Mouse (Mus musculus) kidney, embryonic 14.5 days (tissue): ENCODE results near the gene Bex2. TPM values are rescaled to one million over a fixed set of nuclear protein-coding genes. Genes with fewer than 3 reads are reported as not detected.
"Not testable (repeated sequence)": the region's sequence is repeated elsewhere in the genome, so short reads cannot be mapped to it uniquely, and the experiment has no call there.

Source experiments
- ATAC-seq: fragments of 200-750 bp; cut with Nextera tagmentation; 2 replicates; pipeline ENCODE4 v1.8.0; 2017; ENCODE audit warnings: moderate number of reproducible peaks, mild to moderate bottlenecking, moderate TSS enrichment, moderate library complexity; ENCODE audit not compliant: low FRiP score, low TSS enrichment
- H3K27ac ChIP-seq: fragments of 300-500 bp; sonication (generic); 2 replicates; pipeline ENCODE4 v1.5.1; 2014; ENCODE audit warnings: low read depth, mild to moderate bottlenecking, low read length, moderate library complexity, mixed read lengths
- H3K27me3 ChIP-seq: fragments of 300-500 bp; sonication (generic); 2 replicates; pipeline ENCODE4 v1.6.1; 2014; ENCODE audit warnings: mild to moderate bottlenecking, low read length; ENCODE audit not compliant: control insufficient read depth, insufficient read depth
- H3K36me3 ChIP-seq: fragments of 300-500 bp; sonication (generic); 2 replicates; pipeline ENCODE4 v1.6.1; 2014; ENCODE audit warnings: low read length, mixed read lengths; ENCODE audit not compliant: control insufficient read depth, insufficient read depth
- H3K4me1 ChIP-seq: fragments of 300-500 bp; sonication (generic); 2 replicates; pipeline ENCODE4 v1.6.1; 2014; ENCODE audit warnings: low read length, mixed read lengths; ENCODE audit not compliant: control insufficient read depth, insufficient read depth
- H3K4me2 ChIP-seq: fragments of 300-500 bp; sonication (generic); replicated peaks from 2 replicates; pipeline ENCODE4 v1.6.1; 2014; ENCODE audit warnings: low read depth, mild to moderate bottlenecking, low read length
- H3K4me3 ChIP-seq: fragments of 300-500 bp; sonication (generic); 2 replicates; pipeline ENCODE4 v1.5.1; 2014; ENCODE audit warnings: mild to moderate bottlenecking, low read length
- H3K9ac ChIP-seq: fragments of 300-500 bp; sonication (generic); 2 replicates; pipeline ENCODE4 v1.6.1; 2014; ENCODE audit warnings: low read depth, mild to moderate bottlenecking, low read length, moderate library complexity
- H3K9me3 ChIP-seq: fragments of 300-500 bp; sonication (generic); 2 replicates; pipeline ENCODE4 v1.6.1; 2016; ENCODE audit warnings: low read length; ENCODE audit not compliant: control insufficient read depth
- WGBS: fragments of 180-500 bp; shearing (Covaris S2); extraction: QIAGEN DNeasy Blood & Tissue Kit; methylation state at CpG from one replicate; pipeline ENCODE4 v1.1.7; 2014; 5-methylcytosine and 5-hydroxymethylcytosine counted together
- polyA plus RNA-seq: library from polyadenylated mRNA; unstranded; fragments of >200 nt; fragmentation: Nextera tagmentation; extraction: Ambion mirVana; gene quantifications from 2 replicates; pipeline ENCODE4 v1.2.1, GENCODE M21; 2014

Bex2 gene
- polyA plus RNA-seq, result 78.7 and 89.3 TPM in 2 replicates

- not testable (repeated sequence) for H3K36me3 ChIP-seq, H3K9ac ChIP-seq, H3K27me3 ChIP-seq, H3K9me3 ChIP-seq, H3K27ac ChIP-seq, H3K4me1 ChIP-seq
- ATAC-seq, result peak; percentile 98
- peak within 1 kb of the TSS; percentile 32 for H3K4me3 ChIP-seq
- no CpG with 5 or more reads among the region's 32 CpGs for WGBS
- H3K4me2 ChIP-seq, result peak within 1 kb of the TSS; percentile 35
These were observed at the start of gene Bex2 for GRCm38 (mm10) chrX:136068020-136068419. TSS of gene Bex2 (minus strand) at chrX:136068236.

GRCm38 (mm10) chrX:136115419-136115961, 47.5 kb upstream of the Bex2 start:
- 0 out of 2 replicates have a peak, but pooled peaks cover 4% of the 10 kb centered on the region for H3K27me3 ChIP-seq
- H3K4me2 ChIP-seq, result peak overlapping the region; percentile 35
- peak overlapping the region; percentile 25 for H3K4me3 ChIP-seq
- H3K4me1 ChIP-seq, result no peaks in the 10 kb centered on the region
- WGBS, result 32% methylated on average over 23 of the region's 23 CpGs
- H3K36me3 ChIP-seq, result no peaks in the 10 kb centered on the region
- ATAC-seq, result peak; percentile 99
- H3K9me3 ChIP-seq, result no peaks in the 10 kb centered on the region
- H3K27ac ChIP-seq, result no peak overlapping the region
- H3K9ac ChIP-seq, result peak overlapping the region; percentile 19; the same call in 1 of the 2 replicates

- H3K27ac ChIP-seq, result no peak overlapping the region
- H3K4me1 ChIP-seq, result no peaks in the 10 kb centered on the region
- WGBS, result 51% methylated on average over 4 of the region's 4 CpGs
- no peak overlapping the region; the same call in 1 of the 2 replicates for H3K4me3 ChIP-seq
- no peaks in the 10 kb centered on the region for H3K36me3 ChIP-seq
- H3K27me3 ChIP-seq, result 0 out of 2 replicates have a peak, but pooled peaks cover 4% of the 10 kb centered on the region
- peak; percentile 36 for ATAC-seq
- H3K4me2 ChIP-seq, result no peak overlapping the region; the same call in 1 of the 2 replicates
- H3K9me3 ChIP-seq, result no peaks in the 10 kb centered on the region
- H3K9ac ChIP-seq, result no peak overlapping the region
These were observed 47.0 kb upstream of the Bex2 start for GRCm38 (mm10) chrX:136115015-136115414.

- peak; percentile 49; the same call in 1 of the 2 replicates for ATAC-seq
- Histone ChIP-seq H3K4me3 (no peak overlapping the region), H3K9me3 (no peaks in the 10 kb centered on the region), H3K27ac (no peak overlapping the region), H3K4me2 (no peak overlapping the region), H3K4me1 (no peaks in the 10 kb centered on the region), H3K36me3 (no peaks in the 10 kb centered on the region), H3K27me3 (peaks cover 3% of the 10 kb centered on the region; the same call in 1 of the 2 replicates), H3K9ac (no peak overlapping the region)
- 52% methylated on average over 6 of the region's 6 CpGs for WGBS
These were observed 39.9 kb upstream of the Bex2 start for GRCm38 (mm10) chrX:136107942-136108341.

- Histone ChIP-seq H3K4me1 (no peaks in the 10 kb centered on the region), H3K36me3 (no peaks in the 10 kb centered on the region), H3K9me3 (no peaks in the 10 kb centered on the region), H3K4me2 (no peak overlapping the region), H3K27me3 (peaks cover 3% of the 10 kb centered on the region; the same call in 1 of the 2 replicates), H3K9ac (no peak overlapping the region), H3K27ac (no peak overlapping the region), H3K4me3 (no peak overlapping the region)
- 79% methylated on average over 3 of the region's 3 CpGs for WGBS
- ATAC-seq, result no peak
These were observed 36.7 kb upstream of the Bex2 start for GRCm38 (mm10) chrX:136104724-136105088.

- no peak overlapping the region for H3K9ac ChIP-seq
- 80% methylated on average over 4 of the region's 4 CpGs for WGBS
- ATAC-seq, result no peak
These were observed 36.1 kb upstream of the Bex2 start for GRCm38 (mm10) chrX:136104046-136104723.

GRCm38 (mm10) chrX:136094421-136094820, 26.4 kb upstream of the Bex2 start:
- no peak overlapping the region for H3K9ac ChIP-seq
- WGBS, result 52% methylated on average over 2 of the region's 2 CpGs

More at GRCm38 (mm10) chrX:136104046-136104723, 36.1 kb upstream of the Bex2 start:
- Histone ChIP-seq H3K9me3 (no peaks in the 10 kb centered on the region), H3K4me1 (no peaks in the 10 kb centered on the region), H3K4me3 (no peak overlapping the region), H3K27ac (no peak overlapping the region), H3K27me3 (no peaks in the 10 kb centered on the region), H3K4me2 (no peak overlapping the region), H3K36me3 (no peaks in the 10 kb centered on the region)

GRCm38 (mm10) chrX:136092497-136093279, 24.7 kb upstream of the Bex2 start:
- Histone ChIP-seq H3K9ac (no peak overlapping the region), H3K4me2 (no peak overlapping the region), H3K36me3 (no peaks in the 10 kb centered on the region), H3K27me3 (no peaks in the 10 kb centered on the region), H3K4me3 (no peak overlapping the region), H3K4me1 (no peaks in the 10 kb centered on the region), H3K9me3 (no peaks in the 10 kb centered on the region), H3K27ac (no peak overlapping the region)
- ATAC-seq, result no peak
- WGBS, result 45% methylated on average over 2 of the region's 2 CpGs

More at GRCm38 (mm10) chrX:136094421-136094820, 26.4 kb upstream of the Bex2 start:
- Histone ChIP-seq H3K27me3 (no peaks in the 10 kb centered on the region), H3K4me1 (no peaks in the 10 kb centered on the region), H3K36me3 (no peaks in the 10 kb centered on the region), H3K9me3 (no peaks in the 10 kb centered on the region), H3K27ac (no peak overlapping the region), H3K4me2 (no peak overlapping the region), H3K4me3 (no peak overlapping the region)
- ATAC-seq, result no peak
